8 mouse cellular contexts compared by ENCODE assay signal in genomic region chr2:165857395-165857831, GRCm38 (mm10). TPM values are rescaled to one million over a fixed set of nuclear protein-coding genes. Genes with fewer than 3 reads are reported as not detected.
DNase-seq lines count a peak whose midpoint lies in the region; ATAC-seq lines count a peak whose summit lies in the region.

No protein-coding gene starts in this region.

- peak overlapping the region; percentile 61 for H3K9ac ChIP-seq in heart, embryonic 11.5 days (ENCODE audit: low read depth, low read length)
- peak overlapping the region; percentile 49; the same call in 1 of the 2 replicates for H3K9ac ChIP-seq in embryonic facial prominence, embryonic 12.5 days
- H3K9ac ChIP-seq in intestine, embryonic 14.5 days (ENCODE audit: low read length), result peak overlapping the region; percentile 48
- H3K9ac ChIP-seq in liver, embryonic 15.5 days, result peak overlapping the region; percentile 27; the same call in 1 of the 2 replicates

- no peak for DNase-seq in heart, adult 8-10 months (ENCODE audit: low spot score)
- DNase-seq in intestine, embryonic 14.5 days (ENCODE audit: low spot score), result no peak
- DNase-seq in skeletal muscle tissue, adult 2 months (ENCODE audit: low read depth, low spot score), result peak; percentile 41
- no peak for DNase-seq in thymus, postnatal 0 days (ENCODE audit: low spot score)
- DNase-seq in layer of hippocampus, postnatal 36 days, result no peak

- H3K36me3 ChIP-seq in heart, embryonic 11.5 days (ENCODE audit: control insufficient read depth, insufficient read depth, low read length), result no peaks in the 10 kb centered on the region
- H3K36me3 ChIP-seq in embryonic facial prominence, embryonic 12.5 days, result peaks cover 9% of the 10 kb centered on the region; the same call in 1 of the 2 replicates
- H3K36me3 ChIP-seq in intestine, embryonic 14.5 days (ENCODE audit: control insufficient read depth, insufficient read depth, low read length), result peaks cover 9% of the 10 kb centered on the region; the same call in 1 of the 2 replicates
- H3K36me3 ChIP-seq in liver, embryonic 15.5 days (replicated peaks), result peaks cover 36% of the 10 kb centered on the region

- H3K27ac ChIP-seq in heart, embryonic 11.5 days (ENCODE audit: low read depth, low read length), result peak overlapping the region; percentile 87
- H3K27ac ChIP-seq in embryonic facial prominence, embryonic 12.5 days, result peak overlapping the region; percentile 97
- H3K27ac ChIP-seq in intestine, embryonic 14.5 days (ENCODE audit: low read depth), result peak overlapping the region; percentile 98
- peak overlapping the region; percentile 85 for H3K27ac ChIP-seq in liver, embryonic 15.5 days (replicated peaks)

- H3K9me3 ChIP-seq in heart, embryonic 11.5 days (replicated peaks; ENCODE audit: control insufficient read depth, low read length), result no peaks in the 10 kb centered on the region
- no peaks in the 10 kb centered on the region for H3K9me3 ChIP-seq in embryonic facial prominence, embryonic 12.5 days
- no peaks in the 10 kb centered on the region for H3K9me3 ChIP-seq in intestine, embryonic 14.5 days (ENCODE audit: control insufficient read depth, low read length)
- no peaks in the 10 kb centered on the region for H3K9me3 ChIP-seq in liver, embryonic 15.5 days (replicated peaks)

- no peak for ATAC-seq in heart, embryonic 11.5 days (replicated peaks; ENCODE audit: insufficient number of reproducible peaks, low FRiP score, low TSS enrichment)
- no peak for ATAC-seq in embryonic facial prominence, embryonic 12.5 days (ENCODE audit: insufficient number of reproducible peaks, insufficient read depth, low FRiP score, low TSS enrichment)
- peak; percentile 53 for ATAC-seq in intestine, embryonic 14.5 days (replicated peaks; ENCODE audit: low FRiP score, low TSS enrichment, low read depth)
- no peak; the same call in 1 of the 2 replicates for ATAC-seq in liver, embryonic 15.5 days (ENCODE audit: insufficient read depth)

- peak overlapping the region; percentile 48 for H3K4me2 ChIP-seq in heart, embryonic 11.5 days
- H3K4me2 ChIP-seq in embryonic facial prominence, embryonic 12.5 days (replicated peaks), result peak overlapping the region; percentile 34
- H3K4me2 ChIP-seq in intestine, embryonic 14.5 days (ENCODE audit: low read length), result peak overlapping the region; percentile 48
- peak overlapping the region; percentile 45 for H3K4me2 ChIP-seq in liver, embryonic 15.5 days

- no peaks in the 10 kb centered on the region for H3K27me3 ChIP-seq in heart, embryonic 11.5 days (ENCODE audit: control insufficient read depth, insufficient read depth, low read length)
- no peaks in the 10 kb centered on the region for H3K27me3 ChIP-seq in embryonic facial prominence, embryonic 12.5 days
- no peaks in the 10 kb centered on the region for H3K27me3 ChIP-seq in intestine, embryonic 14.5 days (replicated peaks; ENCODE audit: control insufficient read depth, insufficient read depth, low read length)
- no peaks in the 10 kb centered on the region for H3K27me3 ChIP-seq in liver, embryonic 15.5 days

- H3K4me3 ChIP-seq in heart, embryonic 11.5 days (ENCODE audit: low read depth, low read length), result 0 out of 2 replicates have a peak overlapping the region, but pooled peaks have one; percentile 13
- H3K4me3 ChIP-seq in embryonic facial prominence, embryonic 12.5 days, result no peak overlapping the region
- H3K4me3 ChIP-seq in intestine, embryonic 14.5 days (ENCODE audit: low read depth, low read length), result no peak overlapping the region
- H3K4me3 ChIP-seq in liver, embryonic 15.5 days (replicated peaks), result peak overlapping the region; percentile 18

- WGBS in heart, embryonic 11.5 days (ENCODE audit: insufficient replicate concordance), result 34% methylated on average over 4 of the region's 4 CpGs
- WGBS in embryonic facial prominence, embryonic 12.5 days, result 6% methylated on average over 4 of the region's 4 CpGs
- WGBS in intestine, embryonic 14.5 days, result 12% methylated on average over 4 of the region's 4 CpGs
- WGBS in liver, embryonic 15.5 days (ENCODE audit: insufficient replicate concordance), result 34% methylated on average over 4 of the region's 4 CpGs

- H3K4me1 ChIP-seq in heart, embryonic 11.5 days (ENCODE audit: control insufficient read depth, insufficient read depth, low read length), result peaks cover 72% of the 10 kb centered on the region
- H3K4me1 ChIP-seq in embryonic facial prominence, embryonic 12.5 days, result peaks cover 73% of the 10 kb centered on the region
- H3K4me1 ChIP-seq in intestine, embryonic 14.5 days (replicated peaks; ENCODE audit: control insufficient read depth, insufficient read depth, low read length), result peaks cover 68% of the 10 kb centered on the region
- H3K4me1 ChIP-seq in liver, embryonic 15.5 days (replicated peaks), result peaks cover 90% of the 10 kb centered on the region

RNA-seq across cellular contexts. Expression of gene Zmynd8, which starts 41.4 kb away (rescaled TPM):
- polyA plus RNA-seq in heart, embryonic 11.5 days (2014; fragmentation: Nextera tagmentation; extraction: Ambion mirVana), result 39.6 and 47.6 TPM in 2 replicates
- 10 to 100 TPM; 35.5 to 60.5 (median 45.4) TPM for total RNA-seq in heart, adult 8-10 months (2022)
- 58.9 and 64.2 TPM in 2 replicates for polyA plus RNA-seq in embryonic facial prominence, embryonic 12.5 days (2016; fragmentation: Nextera tagmentation; extraction: Ambion mirVana)
- 49.2 and 53.6 TPM in 2 replicates for polyA plus RNA-seq in intestine, embryonic 14.5 days (2014; fragmentation: Nextera tagmentation; extraction: Ambion mirVana)
- polyA plus RNA-seq in liver, embryonic 15.5 days (2015; fragmentation: Nextera tagmentation; extraction: Ambion mirVana), result 19.1 and 24.6 TPM in 2 replicates
- 38.8 and 46.7 TPM in 2 replicates for polyA plus RNA-seq in thymus, postnatal 0 days (2015; fragmentation: Nextera tagmentation; extraction: Ambion mirVana)
- 100 to 1,000 TPM; 162 to 181 TPM for total RNA-seq in layer of hippocampus, postnatal 36 days (2021)

Comparison
In these comparisons a context has a peak if more than half of its experiments do, and no peak if none do; other contexts are left out.
1. H3K4me3 ChIP-seq: peak in heart, embryonic 11.5 days (single experiment) and liver, embryonic 15.5 days (single experiment); none in embryonic facial prominence, embryonic 12.5 days (single experiment) and intestine, embryonic 14.5 days (single experiment).
2. Peak in every context shown above with its lines, with median percentiles within 50 percentile points of each other: H3K27ac ChIP-seq, H3K4me2 ChIP-seq and H3K9ac ChIP-seq.